Mouse (Mus musculus) limb, embryonic 14.5 days (tissue): ENCODE measurements at regions not wholly inside any gene's neighbourhood (a gene's known extent, or its start where the extent isn't known, plus 50 kb on each side); places are given as distances from the start of the nearest gene placed in this dataset.

Source experiments
- ATAC-seq: fragments of 200-750 bp; cut with Nextera tagmentation; 2 replicates; pipeline ENCODE4 v1.8.0; 2017; ENCODE audit warnings: low read depth, moderate number of reproducible peaks, moderate TSS enrichment; ENCODE audit not compliant: low FRiP score
- DNase-seq: peaks from one replicate; pipeline ENCODE4 v3.0.0-alpha.2; 2015; ENCODE audit warnings: low spot score
- H3K27ac ChIP-seq: fragments of 300-500 bp; sonication (generic); replicated peaks from 2 replicates; pipeline ENCODE4 v1.5.1; 2014; ENCODE audit warnings: low read depth, mild to moderate bottlenecking, low read length, moderate library complexity, mixed read lengths
- H3K27me3 ChIP-seq: fragments of 300-500 bp; sonication (generic); 2 replicates; pipeline ENCODE4 v1.6.1; 2014; ENCODE audit warnings: low read length, mixed read lengths; ENCODE audit not compliant: control insufficient read depth, insufficient read depth
- H3K36me3 ChIP-seq: fragments of 300-500 bp; sonication (generic); 2 replicates; pipeline ENCODE4 v1.6.1; 2014; ENCODE audit warnings: mild to moderate bottlenecking, low read length, moderate library complexity, mixed read lengths; ENCODE audit not compliant: control insufficient read depth, insufficient read depth
- H3K4me1 ChIP-seq: fragments of 300-500 bp; sonication (generic); 2 replicates; pipeline ENCODE4 v1.6.1; 2014; ENCODE audit warnings: antibody characterized with exemption, low read length, mixed read lengths; ENCODE audit not compliant: control insufficient read depth, insufficient read depth
- H3K4me2 ChIP-seq: fragments of 300-500 bp; sonication (generic); replicated peaks from 2 replicates; pipeline ENCODE4 v1.6.1; 2014; ENCODE audit warnings: low read depth, mild to moderate bottlenecking, low read length, moderate library complexity; ENCODE audit not compliant: severe bottlenecking
- H3K4me3 ChIP-seq: fragments of 300-500 bp; sonication (generic); replicated peaks from 2 replicates; pipeline ENCODE4 v1.5.1; 2014; ENCODE audit warnings: low read length
- H3K9ac ChIP-seq: fragments of 300-500 bp; sonication (generic); 2 replicates; pipeline ENCODE4 v1.6.1; 2014; ENCODE audit warnings: mild to moderate bottlenecking, low read depth, low read length, moderate library complexity; ENCODE audit not compliant: severe bottlenecking
- H3K9me3 ChIP-seq: fragments of 300-500 bp; sonication (generic); 2 replicates; pipeline ENCODE4 v1.6.1; 2016; ENCODE audit warnings: low read length; ENCODE audit not compliant: control insufficient read depth
- POLR2A ChIP-seq: fragments of 200-500 bp; IDR thresholded peaks from 2 replicates; pipeline ENCODE4 v1.8.0; 2012; ENCODE audit warnings: inconsistent platforms, mild to moderate bottlenecking, moderate library complexity, borderline replicate concordance; ENCODE audit not compliant: insufficient read depth, insufficient read length; ENCODE audit errors: extremely low read depth
- WGBS: fragments of 180-500 bp; shearing (Covaris S2); extraction: QIAGEN DNeasy Blood & Tissue Kit; methylation state at CpG from one replicate; pipeline ENCODE4 v1.1.7; 2014; 5-methylcytosine and 5-hydroxymethylcytosine counted together

DNA sequence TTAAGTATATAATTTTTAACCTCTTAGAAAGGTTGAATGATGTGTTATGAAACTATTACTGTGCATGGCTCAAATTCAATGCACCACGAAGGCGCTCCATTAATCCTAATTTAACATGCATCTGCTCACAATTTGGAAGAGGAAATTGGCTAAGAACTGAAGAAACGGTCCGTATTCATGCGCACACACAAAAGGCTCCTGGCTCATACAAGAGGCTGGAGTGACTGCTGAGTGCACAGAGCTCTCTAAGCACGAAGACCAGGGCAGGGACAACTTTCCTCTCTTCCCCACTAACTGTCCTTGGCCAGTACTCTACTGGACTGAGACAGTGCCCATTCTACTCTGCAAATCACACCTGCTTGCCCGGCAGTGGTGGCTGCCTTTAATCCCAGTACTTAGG is 435.1 kb downstream of the Vrk1 start:
- no peaks in the 10 kb centered on the region for H3K4me1 ChIP-seq
- no peak for TF ChIP-seq POLR2A
- no peak overlapping the region for H3K4me3 ChIP-seq
- H3K4me2 ChIP-seq, result no peak overlapping the region
- no peak overlapping the region for H3K27ac ChIP-seq
- no peak for DNase-seq
- no peaks in the 10 kb centered on the region for H3K27me3 ChIP-seq
- no peak for ATAC-seq
- no peak overlapping the region for H3K9ac ChIP-seq
- no peaks in the 10 kb centered on the region for H3K36me3 ChIP-seq
- no peaks in the 10 kb centered on the region for H3K9me3 ChIP-seq
- WGBS, result 46% methylated on average over 7 of the region's 7 CpGs

DNA sequence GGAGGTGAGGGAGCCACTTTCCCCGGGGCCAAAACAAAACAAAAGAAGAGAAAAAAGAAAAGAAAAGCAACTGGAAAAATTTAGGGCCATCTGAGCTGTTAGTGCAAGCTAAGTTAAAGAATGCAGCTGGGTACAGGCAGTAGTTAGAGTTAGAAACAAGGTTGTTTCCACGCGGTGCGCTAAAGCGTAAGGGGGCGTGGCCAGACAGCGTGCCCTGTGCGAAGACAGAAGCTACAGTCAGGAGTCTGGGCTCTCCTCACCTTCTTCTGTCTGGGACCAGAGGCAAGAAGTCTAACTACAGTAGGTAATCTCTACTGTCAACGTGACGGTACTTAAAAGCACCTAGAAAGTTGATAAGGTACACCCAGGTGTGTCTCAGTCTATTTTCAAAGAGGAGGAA is 435.9 kb downstream of the Vrk1 start:
- WGBS, result 67% methylated on average over 10 of the region's 10 CpGs
- Histone ChIP-seq H3K4me3 (no peak overlapping the region), H3K36me3 (no peaks in the 10 kb centered on the region), H3K9ac (no peak overlapping the region), H3K27ac (no peak overlapping the region), H3K4me1 (no peaks in the 10 kb centered on the region), H3K27me3 (no peaks in the 10 kb centered on the region), H3K4me2 (no peak overlapping the region), H3K9me3 (no peaks in the 10 kb centered on the region)
- no peak for DNase-seq
- ATAC-seq, result no peak
- no peak for TF ChIP-seq POLR2A

DNA sequence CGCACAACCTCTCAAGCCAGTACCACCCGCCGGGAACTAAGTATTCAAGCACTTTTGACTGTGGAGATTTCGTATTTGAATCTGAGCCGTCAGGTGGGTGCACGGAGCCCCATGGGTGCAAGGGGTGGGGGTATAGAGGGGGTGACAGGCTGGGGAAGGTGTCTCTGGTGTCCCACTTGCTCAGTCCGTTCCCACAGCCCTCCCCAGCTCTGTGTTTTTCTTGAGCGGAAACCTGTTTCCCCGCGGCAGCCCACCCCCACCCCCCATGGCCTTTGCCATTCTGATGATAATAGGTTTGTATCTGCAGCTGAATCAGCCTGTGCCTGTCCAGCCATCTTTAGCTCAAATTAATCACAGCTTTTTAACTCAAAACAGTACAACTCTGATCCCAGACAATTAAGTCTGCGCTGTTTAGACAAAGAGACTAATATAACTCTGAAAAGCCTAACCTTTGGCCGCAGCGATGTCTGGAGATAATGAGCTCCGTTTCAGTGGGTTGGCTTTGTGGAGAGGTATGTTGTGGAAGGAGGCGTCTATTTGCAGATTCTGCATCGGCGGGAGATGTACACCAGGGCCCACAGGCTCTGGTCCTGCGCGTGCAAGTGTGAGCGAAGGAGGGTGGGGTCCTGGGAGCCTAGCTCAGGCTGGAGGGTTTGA is 437.0 kb downstream of the Vrk1 start:
- no peak overlapping the region for H3K27ac ChIP-seq
- DNase-seq (no peak), ATAC-seq (no peak)
- H3K4me2 ChIP-seq, result no peak overlapping the region
- H3K9ac ChIP-seq, result no peak overlapping the region
- H3K36me3 ChIP-seq, result no peaks in the 10 kb centered on the region
- no peaks in the 10 kb centered on the region for H3K9me3 ChIP-seq
- no peak overlapping the region for H3K4me3 ChIP-seq
- no peak for TF ChIP-seq POLR2A
- no peaks in the 10 kb centered on the region for H3K4me1 ChIP-seq
- 74% methylated on average over 20 of the region's 20 CpGs for WGBS
- H3K27me3 ChIP-seq, result no peaks in the 10 kb centered on the region

DNA sequence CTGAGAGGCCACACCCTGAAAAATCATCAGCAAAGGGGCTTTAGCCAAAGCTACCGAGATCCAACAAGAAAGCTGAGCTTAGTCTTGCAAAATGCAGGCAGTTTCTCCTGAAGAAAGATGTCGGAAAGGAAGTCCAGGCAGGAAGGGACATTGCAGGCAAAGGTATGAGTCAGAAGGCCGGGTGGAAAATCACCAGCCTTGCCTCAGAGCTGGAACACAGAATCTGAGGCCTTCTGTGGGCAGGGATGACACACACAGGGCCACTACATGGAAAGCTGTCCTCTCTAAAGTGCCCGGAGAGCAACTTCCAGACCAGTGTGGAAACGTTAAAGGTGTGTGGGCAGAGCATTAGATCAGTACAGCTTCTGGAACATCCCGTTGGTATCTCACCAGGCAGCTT is 438.5 kb downstream of the Vrk1 start:
- H3K27me3 ChIP-seq, result no peaks in the 10 kb centered on the region
- ATAC-seq, result no peak
- H3K27ac ChIP-seq, result no peak overlapping the region
- H3K4me1 ChIP-seq, result no peaks in the 10 kb centered on the region
- no peak overlapping the region for H3K9ac ChIP-seq
- TF ChIP-seq POLR2A, result no peak
- WGBS, result 83% methylated on average over 6 of the region's 6 CpGs
- no peaks in the 10 kb centered on the region for H3K9me3 ChIP-seq
- H3K4me3 ChIP-seq, result no peak overlapping the region
- H3K36me3 ChIP-seq, result no peaks in the 10 kb centered on the region
- no peak for DNase-seq
- H3K4me2 ChIP-seq, result no peak overlapping the region

DNA sequence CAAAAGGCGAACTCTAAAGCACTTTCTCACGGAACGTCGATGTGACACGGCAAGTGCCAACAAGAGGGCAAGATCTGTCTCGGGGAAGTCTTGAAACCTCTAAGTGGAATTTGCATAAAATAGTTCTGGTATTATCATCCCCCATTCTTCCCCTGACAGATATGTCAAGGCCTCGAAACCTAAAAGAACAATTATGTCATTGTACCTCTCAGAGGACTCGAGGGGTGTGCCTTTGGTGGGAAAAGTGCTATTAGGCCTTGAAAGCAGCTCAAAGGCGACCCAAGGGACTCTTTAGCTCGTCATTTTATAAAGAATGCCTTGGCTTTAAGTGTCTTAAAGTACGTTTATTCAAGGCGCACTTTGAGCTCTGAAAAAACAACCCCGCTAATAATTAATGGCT is 443.5 kb downstream of the Vrk1 start:
- 77% methylated on average over 13 of the region's 13 CpGs for WGBS
- Histone ChIP-seq H3K27me3 (no peaks in the 10 kb centered on the region), H3K9ac (no peak overlapping the region), H3K27ac (no peak overlapping the region), H3K4me1 (no peaks in the 10 kb centered on the region), H3K4me2 (no peak overlapping the region), H3K4me3 (no peak overlapping the region), H3K9me3 (no peaks in the 10 kb centered on the region), H3K36me3 (no peaks in the 10 kb centered on the region)
- TF ChIP-seq POLR2A, result no peak
- DNase-seq, result no peak
- ATAC-seq, result no peak

DNA sequence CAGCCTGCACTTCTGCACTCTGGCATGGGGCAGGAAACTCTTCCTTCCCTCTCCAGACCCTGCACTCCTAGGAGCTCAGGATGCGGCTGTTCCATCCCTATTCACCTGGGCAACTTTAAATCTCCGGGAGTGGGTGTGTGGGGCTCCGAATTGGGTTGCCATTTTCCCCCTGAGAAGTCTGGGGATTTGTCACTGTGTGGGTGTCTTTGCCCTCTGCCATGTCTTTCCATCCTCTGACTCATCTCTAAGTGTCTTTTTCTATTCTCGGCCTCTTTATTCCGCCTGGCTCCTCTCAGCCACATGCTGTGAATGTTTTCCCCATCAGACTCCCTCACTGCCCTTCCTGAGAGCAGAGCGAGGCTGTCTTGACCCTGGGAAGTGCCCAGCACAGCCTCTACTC is 448.2 kb downstream of the Vrk1 start:
- DNase-seq, result no peak
- H3K27ac ChIP-seq, result no peak overlapping the region
- no peak overlapping the region for H3K9ac ChIP-seq
- TF ChIP-seq POLR2A, result no peak
- H3K4me3 ChIP-seq, result no peak overlapping the region
- no peaks in the 10 kb centered on the region for H3K4me1 ChIP-seq
- H3K36me3 ChIP-seq, result no peaks in the 10 kb centered on the region
- ATAC-seq, result no peak
- no peaks in the 10 kb centered on the region for H3K9me3 ChIP-seq
- no peak overlapping the region for H3K4me2 ChIP-seq
- no peaks in the 10 kb centered on the region for H3K27me3 ChIP-seq
- WGBS, result 68% methylated on average over 6 of the region's 6 CpGs
